Mouse (Mus musculus) layer of hippocampus, adult 2 months (tissue): ENCODE measurements around the gene Elk4. TPM values are rescaled to one million over a fixed set of nuclear protein-coding genes. Genes with fewer than 3 reads are reported as not detected.

ENCODE experiments used
- DNase-seq, 2 experiments: peaks; one replicate each; pipeline ENCODE4 v3.0.0; 2022; ENCODE audit warnings: low spot score in 2 of 2
- H3K27ac ChIP-seq: fragments of 200-600 bp; 2 replicates; pipeline ENCODE4 v1.8.1; 2022
- H3K4me3 ChIP-seq: fragments of 200-600 bp; 2 replicates; pipeline ENCODE4 v1.8.1; 2022; ENCODE audit warnings: mild to moderate bottlenecking
- CTCF ChIP-seq: fragments of 200-600 bp; conservative IDR thresholded peaks from 2 replicates; pipeline ENCODE4 v1.8.1; 2022; ENCODE audit warnings: antibody characterized with exemption, mild to moderate bottlenecking, moderate library complexity
- total RNA-seq, 2 experiments: library from RNA; stranded (reverse); gene quantifications; 2 replicates each; pipeline ENCODE4 v1.2.3; 2021

Elk4 gene
- total RNA-seq, 2 experiments from 2014 or later: 51.8 to 59.2 TPM

- no peak overlapping the region for H3K4me3 ChIP-seq
- no peak for DNase-seq
- TF ChIP-seq CTCF: no peak
- H3K27ac ChIP-seq: peak overlapping the region; percentile 55; the same call in 1 of the 2 replicates
Measured at GRCm38 (mm10) chr1:132010632-132011501, 3.5 kb downstream of the Elk4 start.

- DNase-seq: no peak
- H3K27ac ChIP-seq: peak overlapping the region; percentile 77; the same call in 1 of the 2 replicates
- TF ChIP-seq CTCF: no peak
- H3K4me3 ChIP-seq: no peak overlapping the region
Measured at GRCm38 (mm10) chr1:132011785-132012184, 4.4 kb downstream of the Elk4 start.

GRCm38 (mm10) chr1:132012861-132013260 is 5.5 kb downstream of the Elk4 start:
- H3K4me3 ChIP-seq: no peak overlapping the region
- no peak for TF ChIP-seq CTCF
- peak; percentile 28 to 55 for DNase-seq
- H3K27ac ChIP-seq: peak overlapping the region; percentile 77; the same call in 1 of the 2 replicates

- no peak overlapping the region for H3K27ac ChIP-seq
Measured at GRCm38 (mm10) chr1:132014800-132015199, 7.4 kb downstream of the Elk4 start.

GRCm38 (mm10) chr1:132016691-132017090 is 9.3 kb downstream of the Elk4 start:
- no peak overlapping the region for H3K4me3 ChIP-seq
- TF ChIP-seq CTCF: no peak
- H3K27ac ChIP-seq: no peak overlapping the region
- no peak for DNase-seq

More at GRCm38 (mm10) chr1:132014800-132015199, 7.4 kb downstream of the Elk4 start:
- TF ChIP-seq CTCF: peak; percentile 59
- no peak overlapping the region for H3K4me3 ChIP-seq
- no peak for DNase-seq

- no peak for DNase-seq
- Histone ChIP-seq H3K4me3 (no peak overlapping the region), H3K27ac (no peak overlapping the region)
- no peak for TF ChIP-seq CTCF
Measured at GRCm38 (mm10) chr1:132019876-132020275, 12.5 kb downstream of the Elk4 start.

GRCm38 (mm10) chr1:132022107-132022506 is 14.7 kb downstream of the Elk4 start:
- TF ChIP-seq CTCF: no peak
- Histone ChIP-seq H3K27ac (no peak overlapping the region), H3K4me3 (no peak overlapping the region)
- no peak for DNase-seq

- Histone ChIP-seq H3K4me3 (no peak overlapping the region), H3K27ac (no peak overlapping the region)
- no peak for DNase-seq
- no peak for TF ChIP-seq CTCF
Measured at GRCm38 (mm10) chr1:132026925-132027646, 19.7 kb downstream of the Elk4 start.

GRCm38 (mm10) chr1:132027978-132028377 is 20.6 kb downstream of the Elk4 start:
- TF ChIP-seq CTCF: no peak
- Histone ChIP-seq H3K4me3 (no peak overlapping the region), H3K27ac (no peak overlapping the region)
- DNase-seq: no peak

- TF ChIP-seq CTCF: no peak
- no peak overlapping the region for H3K4me3 ChIP-seq
- DNase-seq: no peak
- H3K27ac ChIP-seq: no peak overlapping the region
Measured at GRCm38 (mm10) chr1:132028413-132028812, 21.0 kb downstream of the Elk4 start.

- DNase-seq: no peak
- H3K27ac ChIP-seq: no peak overlapping the region
- no peak overlapping the region for H3K4me3 ChIP-seq
- TF ChIP-seq CTCF: peak; percentile 67
Measured at GRCm38 (mm10) chr1:132030574-132030973, 23.2 kb downstream of the Elk4 start.

- no peak for TF ChIP-seq CTCF
- H3K4me3 ChIP-seq: no peak overlapping the region
- no peak overlapping the region for H3K27ac ChIP-seq
- DNase-seq: no peak
Measured at GRCm38 (mm10) chr1:132032172-132032571, 24.8 kb downstream of the Elk4 start.

GRCm38 (mm10) chr1:132037746-132038145 is 30.3 kb downstream of the Elk4 start:
- Histone ChIP-seq H3K27ac (no peak overlapping the region), H3K4me3 (no peak overlapping the region)
- no peak for DNase-seq
- no peak for TF ChIP-seq CTCF

GRCm38 (mm10) chr1:132038753-132039152 is 31.3 kb downstream of the Elk4 start:
- DNase-seq: no peak
- Histone ChIP-seq H3K4me3 (no peak overlapping the region), H3K27ac (no peak overlapping the region)
- no peak for TF ChIP-seq CTCF
